20 mouse cellular contexts compared by ENCODE assay signal in genomic region chr1:61316736-61317135, GRCm38 (mm10).
DNase-seq lines count a peak whose midpoint lies in the region; ATAC-seq and TF ChIP-seq lines count a peak whose summit lies in the region.
"Had no signal": no experiment of that assay in that cellular context is flagged by ENCODE, and none has a peak within 500 bp of the region (broad histone marks: within the 10 kb centered on the region; RNA-seq: fewer than 3 reads in every experiment).

No protein-coding gene starts in this region.

- H3K9me3 ChIP-seq in kidney, embryonic 16.5 days (ENCODE audit: low read length), result no peaks in the 10 kb centered on the region
- H3K9me3 ChIP-seq: embryonic facial prominence, embryonic 13.5 days; forebrain, embryonic 12.5 days; heart, embryonic 15.5 days; hindbrain, embryonic 10.5 days; hindbrain, embryonic 15.5 days had no signal

- H3K9ac ChIP-seq in kidney, embryonic 16.5 days (replicated peaks; ENCODE audit: low read length), result no peak overlapping the region
- H3K9ac ChIP-seq: embryonic facial prominence, embryonic 13.5 days; forebrain, embryonic 12.5 days; heart, embryonic 15.5 days; hindbrain, embryonic 15.5 days had no signal

- TF ChIP-seq POLR2A in kidney, adult 2 months (IDR thresholded peaks at IDR 0.05; ENCODE audit: low read depth, low read length), result no peak

- 66% methylated on average over 2 of the region's 2 CpGs for WGBS in kidney, adult 2 months
- 69% methylated on average over 2 of the region's 2 CpGs for WGBS in kidney, embryonic 16.5 days

- no peaks in the 10 kb centered on the region for H3K4me1 ChIP-seq in kidney, adult 2 months (ENCODE audit: control insufficient read depth, insufficient read depth, low read length)
- no peaks in the 10 kb centered on the region; the same call in 1 of the 2 replicates for H3K4me1 ChIP-seq in kidney, embryonic 16.5 days (ENCODE audit: insufficient read depth, low read length)
- peaks cover 3% of the 10 kb centered on the region; the same call in 1 of the 2 replicates for H3K4me1 ChIP-seq in brown adipose tissue, adult 24 weeks (ENCODE audit: control insufficient read depth, insufficient read depth, insufficient read length, low read length)
- H3K4me1 ChIP-seq: forebrain, embryonic 12.5 days; heart, embryonic 15.5 days; hindbrain, embryonic 15.5 days had no signal

- no peak overlapping the region for H3K4me3 ChIP-seq in kidney, adult 2 months (ENCODE audit: insufficient read depth, low read depth, low read length)
- no peak overlapping the region for H3K4me3 ChIP-seq in kidney, embryonic 16.5 days (ENCODE audit: low read length)
- H3K4me3 ChIP-seq in layer of hippocampus, adult 2 months, result no peak overlapping the region
- no peak overlapping the region for H3K4me3 ChIP-seq in brown adipose tissue, adult 24 weeks (ENCODE audit: insufficient read depth, low read depth, low read length)
- H3K4me3 ChIP-seq: embryonic facial prominence, embryonic 13.5 days; forebrain, embryonic 12.5 days; heart, embryonic 15.5 days; hindbrain, embryonic 10.5 days; hindbrain, embryonic 15.5 days had no signal

- no peaks in the 10 kb centered on the region for H3K36me3 ChIP-seq in kidney, adult 2 months (ENCODE audit: control insufficient read depth, insufficient read depth, low read length)
- H3K36me3 ChIP-seq in kidney, embryonic 16.5 days (ENCODE audit: insufficient read depth, low read length), result no peaks in the 10 kb centered on the region
- H3K36me3 ChIP-seq: embryonic facial prominence, embryonic 13.5 days; forebrain, embryonic 12.5 days; heart, embryonic 15.5 days; hindbrain, embryonic 10.5 days; hindbrain, embryonic 15.5 days had no signal

- DNase-seq in heart, adult 8-10 months (ENCODE audit: low spot score), result peak; percentile 61
- DNase-seq in heart, postnatal 36 days, result no peak
- DNase-seq in kidney, adult 2 months, result peak; percentile 65
- DNase-seq in layer of hippocampus, adult 2 months (ENCODE audit: low spot score in 2 of 2), result no peak
- no peak for DNase-seq in layer of hippocampus, adult 9-10 months (ENCODE audit: low spot score)
- DNase-seq: adrenal gland, postnatal 14 days; cerebellum, adult 18-20 months; cerebellum, adult 9-11 months; cerebellum, postnatal 36 days; gastrocnemius, postnatal 10 days had no signal

- ATAC-seq in kidney, embryonic 16.5 days (ENCODE audit: low FRiP score, low TSS enrichment), result no peak
- ATAC-seq in inflammation-experienced regulatory T-cells, adult 6 months, result no peak
- ATAC-seq: forebrain, embryonic 16.5 days had no signal

- intact Hi-C loops in heart, postnatal 36 days (cut with DNase I), result no loop called here

- H3K27me3 ChIP-seq in kidney, adult 2 months (replicated peaks; ENCODE audit: control insufficient read depth, insufficient read depth, low read length), result no peaks in the 10 kb centered on the region
- H3K27me3 ChIP-seq in kidney, embryonic 16.5 days (ENCODE audit: insufficient read depth, low read length), result no peaks in the 10 kb centered on the region
- H3K27me3 ChIP-seq: embryonic facial prominence, embryonic 13.5 days; heart, embryonic 15.5 days; hindbrain, embryonic 15.5 days had no signal

- H3K4me2 ChIP-seq in kidney, embryonic 16.5 days (replicated peaks; ENCODE audit: low read depth, low read length), result no peak overlapping the region
- H3K4me2 ChIP-seq: embryonic facial prominence, embryonic 13.5 days; forebrain, embryonic 12.5 days; heart, embryonic 11.5 days; heart, embryonic 15.5 days; hindbrain, embryonic 15.5 days had no signal

- no peak for TF ChIP-seq CTCF in kidney, adult 2 months (conservative IDR thresholded peaks at IDR 0.05; ENCODE audit: insufficient read depth, insufficient read length, low read depth, low read length)
- no peak for TF ChIP-seq CTCF in layer of hippocampus, adult 2 months (conservative IDR thresholded peaks at IDR 0.05)

- H3K27ac ChIP-seq in kidney, adult 2 months (ENCODE audit: insufficient read depth, low read depth, low read length), result no peak overlapping the region; the same call in 1 of the 2 replicates
- H3K27ac ChIP-seq in kidney, embryonic 16.5 days (ENCODE audit: low read length), result no peak overlapping the region
- H3K27ac ChIP-seq in layer of hippocampus, adult 2 months, result peak overlapping the region; percentile 24; the same call in 1 of the 2 replicates
- peak overlapping the region; percentile 81; the same call in 1 of the 2 replicates for H3K27ac ChIP-seq in brown adipose tissue, adult 24 weeks (replicated peaks; ENCODE audit: low read depth, low read length)
- H3K27ac ChIP-seq: embryonic facial prominence, embryonic 13.5 days; forebrain, embryonic 12.5 days; heart, embryonic 15.5 days; hindbrain, embryonic 10.5 days; hindbrain, embryonic 15.5 days had no signal

Comparison
In these comparisons a context has a peak if more than half of its experiments do, and no peak if none do; other contexts are left out.
1. DNase-seq: peak in heart, adult 8-10 months (single experiment) and kidney, adult 2 months (single experiment); none in heart, postnatal 36 days (0 of 2), layer of hippocampus, adult 2 months (0 of 2) and layer of hippocampus, adult 9-10 months (single experiment).
2. H3K27ac ChIP-seq: peak in layer of hippocampus, adult 2 months (single experiment) and brown adipose tissue, adult 24 weeks (single experiment); none in kidney, adult 2 months (single experiment) and kidney, embryonic 16.5 days (single experiment).